Mouse (Mus musculus): ENCODE data around the gene Il17rd.

Gene Il17rd

DNA sequence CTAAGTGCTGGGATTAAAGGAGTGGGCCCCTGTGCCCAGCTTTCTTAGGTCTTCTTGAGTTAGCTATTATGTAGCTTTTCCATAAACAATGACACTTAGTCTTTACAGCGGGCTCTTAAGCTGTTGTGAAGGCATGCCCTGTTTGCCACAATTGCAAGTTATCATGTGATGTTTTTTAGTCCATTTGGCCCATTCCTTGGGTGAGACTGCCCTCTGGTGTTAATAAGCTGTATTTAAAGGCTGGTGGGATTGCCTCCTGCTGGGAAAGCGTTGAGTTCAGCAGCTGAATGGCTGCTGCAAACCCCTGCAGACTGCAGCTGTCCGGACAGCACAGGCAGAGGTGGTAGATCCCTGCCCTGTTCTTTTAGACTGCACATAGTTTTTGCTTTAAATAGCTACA lies 58.0 kb downstream of the Il17rd start:
- peak; percentile 20 for DNase-seq

DNA sequence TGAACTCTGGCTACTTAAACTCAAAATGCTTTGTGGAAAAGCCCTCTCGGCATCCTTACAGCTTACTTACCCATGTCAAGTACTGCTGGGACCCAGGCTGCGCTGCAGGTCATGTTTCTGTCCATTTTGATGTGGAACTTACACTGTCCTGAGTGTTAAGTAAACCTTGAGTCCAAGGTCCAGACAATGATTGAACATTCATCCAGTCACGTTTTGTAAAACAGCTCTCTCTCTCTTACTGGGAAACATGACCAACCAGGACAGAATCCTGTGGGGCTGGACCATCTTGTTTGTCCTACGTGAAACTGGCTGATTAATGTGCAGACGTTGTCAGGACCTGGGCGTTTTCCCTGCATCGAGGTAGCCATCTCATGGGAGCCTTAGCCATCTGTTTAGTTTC lies 63.0 kb downstream of the Il17rd start:
- no peak for DNase-seq

DNA sequence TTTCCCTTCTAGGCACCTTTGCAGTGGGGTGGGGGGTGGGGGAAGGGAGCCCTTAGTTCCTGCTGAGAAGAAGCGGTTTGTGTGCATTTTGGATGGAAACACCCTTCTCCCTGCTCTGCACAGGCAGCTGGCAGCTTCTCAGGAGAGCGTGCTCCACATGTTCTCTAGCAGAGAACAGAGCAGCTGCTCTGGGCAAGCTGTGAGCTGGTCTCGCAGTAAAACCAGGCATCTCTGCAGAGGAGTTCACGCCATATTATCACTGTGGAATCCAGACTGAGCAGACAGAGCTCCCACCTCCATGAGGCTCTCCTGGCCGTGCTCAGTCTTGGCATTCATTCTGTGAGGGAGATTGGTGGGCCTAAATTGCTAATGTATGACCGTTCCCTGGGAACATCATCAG lies 64.0 kb downstream of the Il17rd start:
- no peak for DNase-seq

DNA sequence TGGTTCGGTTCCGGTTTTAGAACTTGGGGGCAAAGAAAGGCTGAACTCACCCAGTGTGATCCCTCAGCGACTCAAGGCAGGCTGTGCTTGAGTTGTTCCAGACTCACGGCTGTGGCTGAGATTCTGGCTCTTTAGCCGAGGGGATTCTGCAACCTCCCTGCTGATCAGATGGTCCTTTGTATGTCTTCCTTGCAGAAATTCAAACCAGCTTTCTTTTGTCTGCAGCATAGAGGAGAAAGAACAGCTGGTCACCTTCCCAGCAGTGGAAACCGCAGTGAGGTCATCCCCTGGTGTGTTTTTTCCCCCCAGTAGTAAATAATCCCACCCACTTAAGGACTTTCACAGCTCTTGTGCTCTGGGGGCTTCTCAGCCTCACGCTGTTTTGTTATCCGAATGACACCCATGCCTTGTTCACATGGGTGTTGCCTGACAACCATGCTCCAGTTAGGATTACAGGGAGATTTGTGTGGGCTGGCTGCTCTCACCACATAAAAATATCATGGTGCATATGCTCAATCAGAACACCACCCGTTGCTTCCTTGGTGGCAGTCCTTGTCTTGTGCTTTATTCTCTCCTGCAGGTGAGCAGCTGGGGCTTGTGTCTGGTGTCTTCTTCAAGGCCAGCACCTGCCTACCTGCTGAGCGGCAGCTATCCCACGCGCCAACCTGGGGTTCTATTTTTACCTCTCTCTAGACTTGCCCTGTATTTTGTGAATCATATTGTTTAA lies 67.2 kb downstream of the Il17rd start:
- DNase-seq, result no peak

DNA sequence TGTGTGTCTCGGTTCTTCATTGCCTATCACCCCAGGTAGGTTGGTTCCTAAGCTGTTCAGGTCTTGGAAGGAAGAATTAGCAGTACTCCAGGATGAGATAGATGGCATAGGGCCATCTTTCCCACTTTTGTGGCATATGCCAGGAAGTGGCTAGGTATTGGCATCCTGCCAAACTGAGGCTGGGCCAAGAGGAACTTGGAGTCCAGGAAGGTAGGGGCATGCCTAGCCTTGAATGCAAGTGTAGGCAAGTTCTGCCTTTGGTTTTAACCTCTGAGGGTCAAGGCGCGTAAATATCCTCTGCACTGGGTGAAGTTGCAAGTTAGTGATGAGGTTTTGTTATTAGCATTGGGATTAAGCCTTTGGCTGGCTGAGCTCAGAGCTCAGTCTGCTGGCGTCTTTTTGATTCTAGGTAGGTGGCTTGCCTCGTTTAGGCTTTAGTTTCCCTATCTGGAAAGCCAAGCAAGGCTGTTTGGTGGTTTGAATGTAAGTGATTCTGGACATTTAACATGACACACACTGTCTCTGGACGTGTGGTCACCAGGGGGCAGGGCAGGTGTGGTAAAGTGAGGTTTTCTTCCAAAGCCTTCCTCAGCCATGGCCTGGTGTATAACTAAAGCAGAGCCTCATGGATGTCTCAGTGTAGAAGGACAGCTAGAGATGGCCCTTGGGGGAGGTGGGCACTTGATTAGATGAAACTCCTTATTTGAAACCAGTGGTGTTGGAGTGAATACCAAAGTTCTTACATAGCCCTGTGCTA lies 70.2 kb downstream of the Il17rd start:
- no peak for DNase-seq

DNA sequence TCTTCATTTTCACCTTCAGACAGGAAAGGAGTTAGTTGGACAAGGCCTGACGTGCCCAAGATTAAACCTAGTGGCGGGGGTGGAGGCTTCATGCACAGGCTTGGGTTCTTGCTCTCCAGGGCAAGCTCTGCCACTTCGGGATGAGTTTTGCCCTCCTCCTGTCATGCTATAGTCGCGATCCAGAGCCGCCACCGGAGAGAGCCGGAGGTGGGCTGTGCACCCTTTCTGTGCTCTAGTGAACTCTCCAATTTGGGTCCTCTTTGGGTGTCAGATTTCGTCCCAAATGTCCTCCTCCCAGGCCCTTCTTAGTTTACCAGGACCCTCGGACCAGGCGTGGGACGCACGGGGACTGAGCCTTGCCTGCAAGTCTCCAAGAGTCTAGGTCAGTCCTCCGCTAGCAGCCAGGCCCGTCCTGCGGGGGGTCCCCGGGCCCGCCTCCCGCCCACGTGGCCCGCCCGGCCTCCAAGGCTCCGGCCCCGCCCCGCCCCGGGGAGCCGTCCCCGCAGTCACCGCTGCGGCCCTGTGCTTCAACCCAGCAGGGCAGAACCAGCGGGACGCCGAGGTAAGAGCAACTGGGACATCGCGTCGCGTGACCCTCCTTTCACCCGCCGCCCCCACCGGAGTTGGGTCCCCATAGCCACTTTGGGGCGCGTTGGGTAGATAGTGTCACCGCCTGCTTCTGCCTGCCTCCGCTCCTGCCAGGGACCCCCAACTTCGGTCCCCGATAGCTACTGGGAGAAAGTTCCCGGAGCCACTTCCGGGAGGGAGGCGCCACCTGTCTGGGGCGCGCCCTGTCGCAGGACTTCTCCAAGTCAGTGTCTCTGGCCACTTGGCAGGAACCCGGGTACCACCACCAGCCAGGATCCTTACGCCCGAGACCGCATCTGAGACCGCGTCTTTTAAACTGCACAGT lies 75.9 kb downstream of the Il17rd start, which contains the start of gene Arhgef3:
TSS of gene Arhgef3 (plus strand) at position 538 of the 913 bp plus-strand sequence.
- peak; percentile 53 for DNase-seq

DNA sequence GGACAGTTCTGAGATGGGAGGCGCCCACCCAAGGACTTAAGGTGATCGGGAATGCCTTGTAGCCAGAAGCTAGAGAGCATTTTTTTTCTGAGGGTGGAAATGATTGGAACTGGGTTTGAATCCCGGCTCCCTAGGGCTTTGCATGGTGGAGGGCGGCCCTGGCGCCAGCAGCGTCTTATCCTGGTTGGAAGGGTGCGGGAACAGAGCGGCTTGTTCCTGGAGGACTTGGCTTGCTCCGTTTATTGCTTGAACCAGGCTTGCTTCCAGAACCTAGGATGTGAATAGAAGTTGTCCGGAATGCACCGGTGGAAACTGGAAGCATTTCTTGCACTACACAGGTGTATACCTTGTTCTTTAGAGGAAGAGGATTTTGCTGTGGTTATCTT lies 76.5 kb downstream of the Il17rd start:
- DNase-seq, result no peak

DNA sequence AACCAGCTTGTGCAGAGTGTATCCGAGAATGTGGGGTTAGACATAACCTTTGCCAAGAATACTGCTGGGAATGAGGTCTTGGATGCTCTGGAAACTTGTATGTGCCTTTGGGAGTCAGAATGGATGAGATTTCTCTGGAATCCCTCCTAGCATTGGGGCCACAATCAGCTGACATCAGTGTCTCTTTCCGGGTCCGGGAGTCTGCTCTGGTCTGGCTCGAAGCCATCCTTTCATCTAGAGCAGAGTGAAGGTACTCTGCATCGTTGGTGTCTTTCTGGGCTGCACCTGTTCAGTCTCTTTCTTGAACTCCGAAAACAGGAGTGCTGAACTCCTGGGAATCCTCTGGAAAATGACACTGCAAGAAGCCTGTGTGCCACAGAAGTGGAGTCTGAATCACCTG lies 77.2 kb downstream of the Il17rd start:
- DNase-seq, result no peak

DNA sequence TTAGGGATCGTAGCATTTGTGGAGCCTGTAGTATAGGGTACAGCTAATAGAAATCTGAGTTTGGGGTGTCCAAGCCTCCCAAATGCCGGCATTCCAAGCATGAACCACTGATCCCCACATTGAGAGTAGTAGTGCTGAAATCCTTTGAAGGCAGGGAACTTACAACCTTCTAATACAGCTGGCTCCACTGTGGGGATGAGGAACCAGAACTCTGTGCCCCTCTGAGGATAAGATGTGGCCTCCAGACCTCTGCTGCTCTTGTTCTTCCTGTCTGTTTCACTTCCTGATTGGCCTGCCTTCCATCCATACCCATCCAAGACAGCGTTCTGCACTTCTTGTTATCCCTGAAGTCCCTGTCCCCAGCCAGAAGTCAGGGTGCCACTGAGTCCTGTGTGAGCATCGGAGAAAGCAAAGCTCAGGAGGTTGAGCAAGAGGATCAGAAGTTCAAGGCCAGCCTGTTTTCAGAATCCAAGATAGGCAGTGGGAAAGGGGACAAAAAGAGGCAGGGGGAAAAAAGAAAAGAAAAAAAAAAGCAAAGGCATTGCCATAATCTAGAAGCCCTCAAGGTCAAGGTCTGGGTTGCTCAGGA lies 77.9 kb downstream of the Il17rd start:
- no peak for DNase-seq

DNA sequence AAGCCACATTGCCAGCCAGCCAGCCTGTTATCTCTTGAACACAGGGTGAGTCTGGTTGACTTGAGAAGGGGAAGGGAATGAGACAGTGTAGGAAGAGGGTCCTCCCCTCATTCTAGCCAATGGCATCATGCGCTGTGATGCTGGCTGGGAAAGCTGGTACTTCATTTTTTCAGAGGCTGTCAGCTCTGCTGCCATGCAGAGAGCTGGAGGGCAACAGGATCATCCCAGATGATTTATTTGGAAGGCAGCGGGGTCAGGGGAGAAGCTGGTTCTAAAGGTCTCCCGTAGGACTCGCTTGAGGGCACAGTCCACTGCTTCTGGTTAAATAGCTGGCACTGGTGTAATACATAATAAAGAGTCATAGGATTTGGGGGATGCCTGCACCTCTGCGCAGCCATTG lies 79.8 kb downstream of the Il17rd start:
- no peak for DNase-seq

DNA sequence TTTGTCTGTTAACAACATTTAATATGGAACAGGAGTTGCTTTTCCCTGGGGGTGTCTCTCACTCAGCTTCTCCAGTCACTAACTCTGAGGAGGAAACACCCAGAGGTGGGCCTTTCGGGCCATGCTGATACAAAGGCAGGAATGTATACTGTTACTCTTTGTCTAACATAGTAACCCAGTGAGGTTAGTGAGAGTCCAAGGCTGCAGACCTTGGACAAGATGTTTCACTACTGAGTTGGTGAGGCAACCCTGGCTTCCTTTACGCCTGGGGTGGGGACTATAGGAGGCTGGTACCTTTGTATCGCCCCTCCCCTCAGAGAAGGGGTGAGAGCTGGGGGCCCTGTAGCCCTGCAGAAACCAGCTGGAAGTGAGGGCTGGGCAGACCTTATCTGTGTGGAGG lies 83.9 kb downstream of the Il17rd start:
- no peak for DNase-seq

DNA sequence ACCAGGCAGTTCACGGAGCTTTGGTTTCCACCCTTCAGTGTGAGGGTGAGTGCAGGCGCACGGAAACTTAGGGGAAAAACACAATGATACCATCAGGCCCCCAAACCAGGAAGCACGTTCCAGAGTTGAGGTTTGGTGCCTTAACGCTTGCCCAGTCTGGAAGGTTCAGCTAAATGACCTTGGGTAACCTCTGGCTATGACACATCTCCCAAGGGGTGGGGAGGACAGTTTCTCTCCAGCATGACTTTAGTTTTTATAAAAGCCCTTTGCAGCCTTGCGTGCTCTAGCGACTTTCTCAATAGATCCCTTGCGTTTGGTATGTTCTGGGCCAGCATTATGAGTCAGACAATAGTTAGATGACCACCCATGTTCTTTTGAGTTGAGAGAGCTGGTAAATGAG lies 84.8 kb downstream of the Il17rd start:
- DNase-seq, result no peak

DNA sequence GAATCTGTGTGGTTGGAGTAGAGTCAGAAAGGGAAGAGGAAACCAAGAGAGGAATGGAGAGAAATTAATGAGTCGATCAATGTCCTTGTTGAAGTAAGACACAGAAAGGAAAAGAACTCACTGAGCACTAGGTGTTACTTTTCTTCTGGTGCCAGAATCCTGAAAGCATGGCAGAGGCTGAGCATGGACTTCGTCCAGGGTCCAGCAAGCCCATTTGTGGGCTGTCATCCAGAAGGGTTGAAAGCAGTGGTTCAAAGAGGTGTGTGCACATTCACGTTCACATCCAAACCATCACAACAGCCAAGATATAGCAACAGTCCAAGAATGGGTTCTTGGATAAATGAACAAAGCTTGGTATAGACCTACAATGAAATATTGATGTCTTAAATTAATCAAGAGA lies 91.3 kb downstream of the Il17rd start:
- DNase-seq, result no peak

DNA sequence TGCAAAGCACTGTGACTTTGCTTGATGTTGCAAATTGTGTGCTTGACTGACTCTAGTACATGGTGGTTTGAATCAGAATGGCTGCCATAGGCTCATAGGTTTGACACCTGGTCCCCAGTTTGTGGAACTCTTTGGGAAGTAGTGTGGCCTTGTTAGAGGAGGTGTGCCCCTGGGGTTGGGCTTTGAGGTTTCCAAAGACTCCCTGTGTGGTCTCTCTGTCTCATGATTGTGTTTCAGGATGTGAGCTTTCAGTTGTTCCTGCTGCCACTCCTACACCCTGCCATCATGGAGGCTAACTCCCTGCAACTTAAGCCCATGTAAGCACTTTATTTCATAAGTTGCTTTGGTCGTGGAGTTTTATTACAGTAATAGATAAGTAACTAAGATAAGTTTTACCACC lies 91.9 kb downstream of the Il17rd start:
- no peak for DNase-seq

DNA sequence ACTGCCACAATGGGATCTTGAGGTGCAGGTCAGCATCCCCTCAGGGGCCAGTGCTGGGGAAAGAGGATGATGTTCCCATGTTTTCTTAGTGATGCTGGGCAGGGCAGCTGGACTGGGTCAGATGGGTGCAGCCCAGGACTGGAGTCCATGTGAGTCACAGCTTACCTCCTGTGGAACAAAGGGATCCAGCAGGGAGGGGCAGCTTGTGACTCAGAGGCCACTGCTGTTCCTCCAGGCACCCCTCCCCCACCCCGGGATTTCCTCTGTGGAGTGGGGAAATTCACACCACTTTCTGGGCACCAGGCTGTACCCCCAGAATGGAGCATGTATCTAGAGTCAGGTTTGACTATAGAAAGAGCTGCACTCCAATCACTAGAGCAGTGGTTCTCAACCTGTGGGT lies 92.8 kb downstream of the Il17rd start:
- no peak for DNase-seq

DNA sequence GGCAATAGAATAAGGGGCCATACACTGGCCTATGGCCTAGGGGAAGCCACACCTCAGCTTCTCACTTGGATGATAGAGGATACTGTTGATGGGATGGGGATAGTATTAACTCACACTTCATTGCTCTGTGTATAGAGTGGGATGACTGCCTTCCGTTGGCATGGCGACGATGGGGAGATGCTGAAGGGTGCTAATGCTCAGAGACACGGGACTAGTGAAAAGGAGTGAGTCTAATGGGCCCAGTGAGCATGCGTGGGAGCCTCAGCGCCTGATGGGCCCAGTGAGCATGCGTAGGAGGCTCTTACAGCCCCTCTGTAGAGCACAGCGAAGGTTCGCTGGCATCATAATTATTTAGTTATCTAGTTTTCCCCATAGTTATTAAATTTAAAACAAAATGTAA lies 100.2 kb downstream of the Il17rd start:
- DNase-seq, result no peak

DNA sequence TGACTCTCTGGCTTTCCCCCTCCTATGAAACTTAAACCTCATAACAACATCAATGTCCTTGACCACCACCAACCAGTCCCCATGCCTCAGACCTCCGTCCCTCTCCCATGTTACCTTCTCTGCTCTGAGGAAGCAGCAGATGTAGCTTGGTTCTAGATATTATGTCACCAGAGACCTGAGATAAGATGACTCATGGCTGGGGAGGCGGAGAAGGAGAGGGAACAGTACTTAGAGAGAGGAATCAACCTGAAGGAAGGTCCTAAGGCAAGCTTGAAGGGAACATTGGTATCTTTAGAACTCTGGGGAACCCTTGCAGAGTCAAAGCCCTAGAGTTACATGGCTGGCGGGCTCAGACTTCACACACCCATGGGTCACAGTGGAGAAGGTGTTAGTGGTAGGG lies 101.2 kb downstream of the Il17rd start:
- DNase-seq, result no peak

DNA sequence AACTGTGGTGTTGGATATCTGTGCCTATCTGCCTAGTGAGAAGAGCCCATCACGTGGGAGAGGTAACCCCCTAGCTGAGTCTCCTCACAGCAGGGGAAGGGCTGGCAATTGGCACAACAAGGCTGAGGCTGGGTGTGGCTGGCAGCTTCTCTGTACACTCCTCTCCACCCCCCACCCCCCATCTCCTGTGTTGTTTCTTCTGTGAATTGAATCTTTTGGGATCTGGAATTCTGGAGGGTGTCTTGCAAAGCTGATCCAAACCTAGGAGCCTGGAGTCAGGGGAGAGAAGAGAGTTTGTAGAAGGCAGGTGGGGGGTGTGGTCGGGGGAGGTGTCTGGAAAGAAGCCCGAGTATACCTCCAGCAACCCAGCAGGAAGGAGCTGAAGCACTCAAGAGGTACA lies 102.7 kb downstream of the Il17rd start:
- no peak for DNase-seq

DNA sequence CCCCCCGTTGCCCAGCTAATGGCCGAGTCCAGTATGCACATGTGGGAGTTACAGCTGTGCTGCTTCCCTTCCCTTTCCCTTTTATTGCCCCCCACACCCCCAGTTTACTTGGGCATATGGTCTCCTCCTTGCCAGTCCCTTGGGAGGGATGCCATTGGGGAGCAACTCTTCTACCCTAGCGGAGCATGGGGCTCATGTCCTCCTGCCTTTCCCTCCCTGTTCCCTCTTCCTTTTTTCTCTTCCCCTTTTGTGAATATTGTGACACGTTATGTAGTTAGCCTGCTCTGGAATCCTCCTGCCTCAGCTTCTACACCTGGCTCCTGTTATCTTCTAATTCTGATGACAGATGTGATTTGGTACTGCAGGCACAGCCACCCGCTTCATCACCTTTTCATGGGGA lies 103.9 kb downstream of the Il17rd start:
- no peak for DNase-seq

DNA sequence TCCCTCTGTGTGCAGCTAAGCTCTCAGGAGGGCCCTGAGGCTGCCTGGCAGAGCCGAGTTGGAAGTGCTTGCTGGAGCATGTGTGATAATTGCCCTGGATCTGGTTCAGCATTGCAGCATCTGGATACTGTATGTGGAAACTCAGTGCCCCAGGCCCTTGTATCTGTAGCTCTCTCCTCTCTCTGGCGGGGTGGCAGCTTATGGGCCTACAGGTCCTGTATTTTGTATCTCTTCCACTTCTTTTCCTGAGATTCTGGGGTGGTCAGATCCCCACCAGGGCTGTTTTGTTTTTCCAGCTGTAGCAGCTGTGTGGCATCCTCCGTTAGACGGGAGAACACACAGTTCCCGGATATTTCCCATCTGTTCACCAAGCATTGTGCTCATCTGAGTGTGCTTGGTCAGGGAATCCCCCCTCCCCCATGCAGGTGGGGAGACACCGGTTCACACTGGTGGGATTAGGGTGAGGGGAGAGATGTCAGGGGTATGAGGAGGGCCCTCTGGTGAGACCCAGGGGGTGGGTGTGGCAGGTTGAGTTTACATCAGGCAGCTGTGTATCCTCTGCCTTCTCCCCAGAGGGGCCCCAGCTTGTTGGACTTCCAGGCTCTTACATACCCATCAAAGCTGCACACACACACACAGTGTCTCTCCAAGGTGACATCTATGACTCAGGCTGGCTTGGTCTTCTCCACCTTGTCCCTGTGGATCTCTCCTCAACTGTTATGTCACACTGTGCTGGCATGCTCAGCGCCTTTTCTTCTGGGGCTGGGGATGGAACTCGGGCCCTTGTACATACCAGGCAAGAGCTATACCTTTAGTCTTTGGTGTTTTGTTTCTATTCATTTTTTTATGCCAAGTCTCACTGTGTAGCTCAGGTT lies 106.7 kb downstream of the Il17rd start:
- DNase-seq, result no peak

DNA sequence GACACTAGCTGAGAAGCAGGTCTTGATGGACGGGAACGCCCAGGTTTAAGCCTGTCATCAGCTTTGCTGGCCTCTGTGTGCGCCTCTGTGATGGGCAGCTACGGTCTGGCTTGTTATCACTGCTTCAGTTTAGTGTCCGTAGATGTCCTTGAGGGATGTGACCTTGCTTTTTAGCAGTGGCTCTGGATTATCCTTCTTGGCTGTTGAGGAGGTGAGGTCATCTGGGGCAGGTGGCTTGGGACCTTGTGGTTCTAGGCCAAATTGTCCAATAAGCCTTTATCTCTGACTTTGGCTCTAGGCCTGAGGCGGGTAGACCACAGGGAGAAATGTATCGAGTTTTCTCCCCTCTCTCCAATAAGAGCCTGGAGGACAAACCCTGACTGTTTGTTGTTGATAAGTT lies 109.0 kb downstream of the Il17rd start:
- no peak for DNase-seq

DNA sequence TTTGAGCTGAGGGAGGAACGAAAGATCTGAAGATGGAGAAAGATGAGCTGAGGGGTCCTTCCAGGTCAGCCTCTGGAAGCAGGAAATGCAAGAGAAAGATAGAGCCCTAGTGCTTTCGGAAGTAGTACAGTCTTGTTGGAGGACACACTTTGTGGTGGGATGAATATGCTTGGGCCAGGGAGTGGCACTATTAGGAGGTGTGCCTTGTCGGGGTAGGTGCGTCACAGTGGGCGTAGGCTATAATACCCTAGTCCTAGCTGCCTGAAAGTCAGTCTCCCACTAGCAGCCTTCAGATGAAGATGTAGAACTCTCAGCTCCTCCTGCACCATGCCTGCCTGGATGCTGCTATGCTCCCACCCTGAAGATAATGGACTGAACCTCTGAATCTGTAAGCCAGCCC lies 110.7 kb downstream of the Il17rd start:
- no peak for DNase-seq

Data from thymus, postnatal 4 days (tissue).